Mouse (Mus musculus) G1E (cell line): Measurements from ENCODE around the gene Gsn.

ENCODE experiments used
- CTCF ChIP-seq: IDR thresholded peaks from 2 replicates; pipeline ENCODE4 v1.5.1; 2012; ENCODE audit warnings: low read depth, low read length, inconsistent platforms, mixed read lengths
- GATA1 ChIP-seq: IDR thresholded peaks from 2 replicates; pipeline ENCODE4 v1.6.1; 2012; ENCODE audit warnings: borderline replicate concordance, low read length, inconsistent platforms, mixed read lengths
- GATA2 ChIP-seq: IDR thresholded peaks from 2 replicates; pipeline ENCODE4 v1.6.1; 2012; ENCODE audit warnings: low read depth, low read length, inconsistent platforms, borderline replicate concordance
- POLR2AphosphoS5 ChIP-seq: IDR thresholded peaks from 2 replicates; pipeline ENCODE4 v1.6.1; 2012; ENCODE audit warnings: low read depth, low read length, inconsistent platforms; ENCODE audit not compliant: insufficient replicate concordance
- TAL1 ChIP-seq: conservative IDR thresholded peaks from 2 replicates; pipeline ENCODE4 v1.6.1; 2012; ENCODE audit warnings: low read depth, low read length, inconsistent platforms, mixed read lengths

DNA sequence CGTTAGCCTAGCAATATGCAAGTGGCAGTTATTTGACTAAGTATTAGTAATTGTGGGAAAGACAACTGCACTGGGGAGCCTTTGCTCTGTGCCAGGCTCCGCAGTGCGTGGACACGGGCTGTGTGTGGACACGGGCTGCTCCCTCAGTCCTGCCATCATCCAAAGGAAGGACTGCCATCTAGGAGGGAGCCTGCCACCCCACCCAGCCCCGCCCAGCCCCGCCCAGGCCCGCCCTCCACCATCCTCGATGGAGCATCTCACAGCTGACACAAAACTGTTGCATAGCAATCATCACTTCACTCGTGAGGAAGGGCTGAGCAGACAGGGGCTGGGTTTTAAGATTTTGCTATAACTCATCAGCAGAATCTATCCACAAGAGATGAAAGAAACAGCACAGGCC lies 69.8 kb downstream of the Gsn start:
- TF ChIP-seq POLR2AphosphoS5 = no peak
- no peak for TF ChIP-seq CTCF
- no peak for TF ChIP-seq GATA1
- no peak for TF ChIP-seq TAL1
- TF ChIP-seq GATA2 = no peak
